Mouse (Mus musculus) gastrocnemius, adult 2 months (tissue): ENCODE measurements around the gene Amot. TPM values are rescaled to one million over a fixed set of nuclear protein-coding genes. Genes with fewer than 3 reads are reported as not detected.
A peak's percentile ranks its signal among the peaks of the same experiment; 100 is the strongest.

Experiments
- DNase-seq: peaks from one replicate; pipeline ENCODE4 v3.0.0; 2022
- H3K27ac ChIP-seq: fragments of 200-600 bp; 2 replicates; pipeline ENCODE4 v1.8.1; 2022; ENCODE audit warnings: mild to moderate bottlenecking
- H3K4me3 ChIP-seq: fragments of 200-600 bp; 2 replicates; pipeline ENCODE4 v1.8.1; 2022; ENCODE audit warnings: mild to moderate bottlenecking, moderate library complexity
- CTCF ChIP-seq: fragments of 200-600 bp; IDR thresholded peaks from 2 replicates; pipeline ENCODE4 v1.8.1; 2022; ENCODE audit warnings: antibody characterized with exemption, mild to moderate bottlenecking, moderate library complexity
- intact Hi-C: fragments of 180-260 bp; cut with DNase I; formaldehyde crosslinking; loops from one replicate; pipeline ENCODE4 v1.15.1; 2025
- long read RNA-seq, 2 experiments: library from polyadenylated mRNA; stranded (forward); transcript quantifications; one replicate each; pipeline ENCODE4 v2.0.0; 2021
- total RNA-seq, 2 experiments: library from RNA; stranded (reverse); gene quantifications; 2 replicates each; pipeline ENCODE4 v1.2.3; 2021

The Amot gene
- total RNA-seq, result 100 to 1,000 TPM in 1 of 2 experiments, 10 to 100 TPM in 1; 82.8 to 116 TPM
- long read RNA-seq, experiment 1, partial matches to known transcripts, result 0 of 8 reads
- long read RNA-seq, experiment 1, other reads (novel, unspliced or antisense), result 8 of 8 reads
- long read RNA-seq, experiment 2, partial matches to known transcripts, result 0 of 9 reads
- long read RNA-seq, experiment 2, other reads (novel, unspliced or antisense), result 9 of 9 reads

- Histone ChIP-seq H3K27ac (peak within 1 kb of the TSS; percentile 83), H3K4me3 (peak within 1 kb of the TSS; percentile 74)
- intact Hi-C loops, result loop anchor here (5.0 kb wide), 1 partner anchor 38 kb away; no protein-coding TSS in a partner anchor
- DNase-seq, result peak; percentile 91
- TF ChIP-seq CTCF, result no peak
Measured at GRCm38 (mm10) chrX:145504717-145505415, at the start of gene Amot. Gene Amot, minus strand, starts transcription at chrX:145505181.

- Histone ChIP-seq H3K4me3 (no peak overlapping the region), H3K27ac (no peak overlapping the region)
- no peak for DNase-seq
- intact Hi-C loops, result no loop called here
- TF ChIP-seq CTCF, result no peak
Measured at GRCm38 (mm10) chrX:145545060-145545459, 40.1 kb upstream of the Amot start.

DNA sequence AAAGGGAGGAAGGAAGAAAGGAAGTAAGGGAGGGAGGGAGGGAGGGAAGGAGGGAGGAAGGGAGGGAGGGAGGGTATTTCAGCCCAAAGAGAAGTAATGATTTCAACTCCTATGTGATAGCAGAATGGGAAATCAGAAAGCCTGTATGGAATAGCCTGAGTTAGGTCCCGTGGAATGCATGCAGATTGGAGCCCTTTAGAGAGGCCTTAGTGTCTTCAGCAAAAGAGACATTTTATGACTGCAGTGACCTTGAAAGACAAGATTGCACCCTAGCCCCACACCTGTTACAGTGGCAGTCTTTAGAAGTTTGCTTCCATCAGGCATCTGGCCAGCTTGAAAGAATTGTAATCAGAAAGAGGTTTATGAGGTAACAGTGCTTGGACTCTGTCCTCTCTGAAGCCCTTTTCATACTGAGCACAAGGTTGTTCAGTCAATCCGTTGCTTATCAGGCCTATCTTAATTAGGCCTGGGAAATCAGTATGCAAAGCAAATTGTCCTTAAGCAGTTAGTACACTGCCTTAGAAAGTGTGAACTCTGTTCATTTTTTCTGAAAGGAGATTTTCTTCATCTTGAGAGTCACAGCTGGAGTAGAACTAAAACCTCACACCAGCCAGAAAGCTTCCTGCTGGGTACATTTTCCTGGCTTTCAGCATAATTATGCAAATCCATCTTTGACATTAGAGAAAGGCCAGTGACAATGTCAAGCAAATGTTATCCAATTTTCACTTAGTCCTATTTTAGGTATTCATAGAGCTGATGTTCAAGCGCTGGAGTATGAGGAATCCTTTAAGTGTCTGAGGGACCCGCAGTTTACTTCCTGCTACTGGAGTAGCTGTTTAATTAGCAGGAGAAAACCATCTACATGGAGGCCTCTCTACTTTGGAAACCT lies 38.9 kb upstream of the Amot start:
- no peak for DNase-seq
- no peak overlapping the region for H3K4me3 ChIP-seq
- intact Hi-C loops, result no loop called here
- no peak overlapping the region for H3K27ac ChIP-seq
- TF ChIP-seq CTCF, result no peak

- no peak overlapping the region for H3K27ac ChIP-seq
- no peak overlapping the region for H3K4me3 ChIP-seq
- TF ChIP-seq CTCF, result no peak
- intact Hi-C loops, result no loop called here
- no peak for DNase-seq
Measured at GRCm38 (mm10) chrX:145541050-145541449, 36.1 kb upstream of the Amot start.

GRCm38 (mm10) chrX:145540321-145540720 lies 35.3 kb upstream of the Amot start:
- intact Hi-C loops, result no loop called here
- Histone ChIP-seq H3K4me3 (no peak overlapping the region), H3K27ac (no peak overlapping the region)
- DNase-seq, result no peak
- TF ChIP-seq CTCF, result peak; percentile 26; the same call in 1 of the 2 replicates

DNA sequence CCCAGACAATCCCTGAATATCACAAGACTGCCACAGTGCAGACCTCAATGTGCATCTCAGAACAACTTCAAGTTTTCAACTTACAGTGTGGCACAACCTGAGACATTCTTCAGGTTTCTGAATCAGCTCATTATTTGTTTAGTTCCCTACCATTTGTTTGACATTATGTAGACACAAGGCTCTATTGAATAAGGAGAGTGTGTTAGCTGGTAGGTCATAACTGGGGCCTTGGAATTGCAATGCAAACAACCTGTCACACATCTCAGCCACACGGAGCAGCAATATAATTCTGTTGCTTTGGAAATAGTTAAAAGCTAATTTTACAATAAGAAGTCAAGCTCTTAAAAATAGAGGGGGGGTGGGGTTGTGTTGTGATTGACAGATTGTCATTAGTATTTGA lies 24.6 kb upstream of the Amot start:
- no peak for DNase-seq
- no peak for TF ChIP-seq CTCF
- intact Hi-C loops, result loop anchor here (10.0 kb wide), 1 partner anchor 45 kb away; no protein-coding TSS in a partner anchor
- Histone ChIP-seq H3K4me3 (no peak overlapping the region), H3K27ac (no peak overlapping the region)

DNA sequence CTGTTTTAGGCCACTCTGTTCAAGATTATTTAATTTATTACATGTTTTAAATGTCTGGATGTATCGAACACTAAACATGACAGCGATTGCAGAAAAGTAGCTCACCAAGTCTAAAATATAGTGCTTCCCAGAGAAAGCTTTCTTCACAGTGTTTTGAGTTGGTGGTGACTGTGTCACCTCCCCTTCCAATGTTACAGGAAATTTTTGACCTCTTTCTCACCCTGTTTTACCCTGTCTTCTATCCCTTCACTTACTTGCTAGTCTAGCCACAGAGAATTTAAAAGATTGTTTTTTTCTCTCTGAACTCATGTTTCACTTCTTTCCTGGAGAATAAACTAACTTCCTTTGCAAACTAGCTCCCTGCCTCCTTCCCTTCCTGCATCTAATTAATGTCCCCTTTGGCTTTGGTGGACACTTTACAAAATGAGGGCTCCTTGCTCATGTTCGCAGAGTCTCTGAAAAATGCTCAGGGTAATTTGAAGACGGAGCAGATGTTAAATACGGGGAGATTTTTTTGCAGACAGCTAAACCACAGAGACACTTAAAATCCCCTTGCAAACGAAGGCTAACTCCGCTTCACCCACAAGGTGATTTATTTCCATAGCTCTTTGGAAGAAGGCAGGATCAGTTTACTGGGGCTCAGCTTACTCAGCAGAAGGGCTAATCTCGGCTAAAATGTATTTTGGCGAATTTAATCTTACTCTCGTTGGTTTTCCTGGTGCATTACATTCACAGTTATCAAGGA lies 11.5 kb upstream of the Amot start:
- H3K27ac ChIP-seq, result no peak overlapping the region
- intact Hi-C loops, result no loop called here

GRCm38 (mm10) chrX:145515498-145516158 lies 10.6 kb upstream of the Amot start:
- intact Hi-C loops, result no loop called here
- no peak overlapping the region for H3K27ac ChIP-seq
- no peak for TF ChIP-seq CTCF
- peak overlapping the region; percentile 24; the same call in 1 of the 2 replicates for H3K4me3 ChIP-seq
- DNase-seq, result no peak

More for the DNA sequence above, 11.5 kb upstream of the Amot start:
- 0 out of 2 replicates have a peak overlapping the region, but pooled peaks have one; percentile 4 for H3K4me3 ChIP-seq
- no peak for TF ChIP-seq CTCF
- no peak for DNase-seq

DNA sequence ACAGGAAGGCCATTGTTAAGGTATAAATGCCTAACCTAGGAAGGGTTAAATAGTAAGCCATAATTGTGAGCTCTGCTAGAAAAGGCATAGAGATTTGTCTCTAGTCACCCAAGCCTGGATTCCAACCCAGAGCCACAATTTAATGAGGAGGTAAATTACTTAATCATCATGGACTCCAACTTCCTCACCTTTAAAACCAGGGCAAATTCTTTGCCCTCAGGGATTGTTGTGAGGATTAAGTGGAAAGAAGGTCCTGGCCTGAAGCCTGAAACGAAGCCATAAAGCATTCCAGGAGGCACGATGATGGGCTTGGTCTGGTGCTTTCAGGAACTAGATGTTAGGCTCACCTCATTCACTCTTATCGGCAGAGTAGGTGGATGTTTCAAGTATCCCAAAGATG lies 5.7 kb upstream of the Amot start:
- no peak overlapping the region for H3K4me3 ChIP-seq
- no peak overlapping the region for H3K27ac ChIP-seq
- TF ChIP-seq CTCF, result no peak
- DNase-seq, result no peak
- intact Hi-C loops, result no loop called here

GRCm38 (mm10) chrX:145505457-145506201 lies 648 bp upstream of the Amot start:
- DNase-seq, result peak; percentile 74
- H3K4me3 ChIP-seq, result peak overlapping the region; percentile 74
- intact Hi-C loops, result no loop called here
- peak overlapping the region; percentile 83 for H3K27ac ChIP-seq
- no peak for TF ChIP-seq CTCF
